Mouse (Mus musculus) gastrocnemius, postnatal 36 days (tissue): ENCODE measurements around the gene Smco3. TPM values are rescaled to one million over a fixed set of nuclear protein-coding genes. Genes with fewer than 3 reads are reported as not detected.
"Not testable (repeated sequence)": the region's sequence is repeated elsewhere in the genome, so short reads cannot be mapped to it uniquely, and the experiment has no call there.

ENCODE experiments used
- DNase-seq, 2 experiments: peaks; one replicate each; pipeline ENCODE4 v3.0.0; 2022
- intact Hi-C: fragments of 180-260 bp; cut with DNase I; formaldehyde crosslinking; loops from one replicate; pipeline ENCODE4 v1.15.1; 2025
- long read RNA-seq, 2 experiments: library from polyadenylated mRNA; stranded (forward); transcript quantifications; one replicate each; pipeline ENCODE4 v2.0.0; 2021
- total RNA-seq, 2 experiments: library from RNA; stranded (reverse); gene quantifications; 2 replicates each; pipeline ENCODE4 v1.2.3; 2021

Gene Smco3
- under 1 TPM; 0.15 to 0.69 TPM for total RNA-seq
- long read RNA-seq, experiment 1, partial matches to known transcripts = 1 of 1 reads
- long read RNA-seq, experiment 1, other reads (novel, unspliced or antisense) = 0 of 1 reads
- long read RNA-seq, experiment 2 = 0 reads

DNA sequence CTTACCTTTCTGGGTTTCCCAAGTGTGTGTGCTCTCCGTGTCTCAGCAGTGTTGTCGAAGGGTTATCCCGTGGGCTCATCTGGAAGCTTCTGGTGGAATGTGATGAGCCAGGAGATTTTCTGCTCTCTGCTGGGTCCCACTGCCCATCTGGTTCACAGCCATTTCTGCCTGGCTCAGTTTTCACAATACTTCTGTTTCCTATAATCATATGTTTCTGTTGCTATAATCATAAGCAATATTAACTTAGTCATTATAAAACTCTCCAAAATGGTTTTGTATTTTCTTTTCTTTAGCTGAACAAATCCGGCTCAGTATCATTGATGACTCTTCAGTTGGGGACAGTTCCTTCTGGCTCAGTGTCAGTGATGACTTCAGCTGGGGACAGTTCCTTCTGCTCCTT is at the start of gene Smco3:
TSS of gene Smco3 (minus strand) at position 101 of the 400 bp plus-strand sequence.
- DNase-seq = no peak
- intact Hi-C loops = loop anchor here (5.0 kb wide), 1 partner anchor 732 kb away; no protein-coding TSS in a partner anchor

DNA sequence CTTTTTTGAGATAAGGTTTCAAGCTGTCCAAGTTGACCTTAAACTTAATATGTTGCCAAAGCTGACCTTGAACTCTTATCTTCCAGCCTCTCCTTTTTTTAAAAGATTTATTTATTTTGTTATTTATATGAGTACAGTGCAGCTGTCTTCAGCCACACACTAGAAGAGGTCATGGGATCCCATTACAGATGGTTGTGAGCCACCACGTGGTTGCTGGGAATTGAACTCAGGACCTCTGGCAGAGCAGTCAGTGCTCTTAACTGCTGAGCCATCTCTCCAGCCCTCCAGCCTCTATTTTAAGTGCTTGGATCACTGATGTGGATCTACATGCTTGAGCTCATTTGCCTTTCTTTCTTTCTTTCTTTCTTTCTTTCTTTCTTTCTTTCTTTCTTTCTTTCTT is 49.5 kb upstream of the Smco3 start:
- intact Hi-C loops, DNase-seq: not testable (repeated sequence)

DNA sequence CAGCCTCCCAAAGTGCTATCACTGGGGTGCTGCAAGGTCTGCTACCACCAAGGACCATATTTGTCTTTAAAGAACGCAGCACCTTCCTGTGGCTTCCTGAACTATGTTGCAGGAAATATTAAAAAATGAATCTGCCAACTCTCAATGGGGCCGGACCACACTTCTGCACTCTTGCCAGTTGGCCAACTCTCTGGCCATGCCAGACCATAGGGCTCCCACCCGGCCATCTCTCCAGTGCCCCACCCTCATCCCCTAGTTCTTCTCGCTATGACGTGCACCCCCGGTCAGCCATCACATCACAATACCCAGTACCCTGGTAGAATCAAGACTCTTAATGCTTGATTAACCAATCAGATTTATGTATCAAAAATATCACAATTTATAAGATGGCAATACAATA is 48.7 kb upstream of the Smco3 start:
- intact Hi-C loops = no loop called here
- no peak for DNase-seq

DNA sequence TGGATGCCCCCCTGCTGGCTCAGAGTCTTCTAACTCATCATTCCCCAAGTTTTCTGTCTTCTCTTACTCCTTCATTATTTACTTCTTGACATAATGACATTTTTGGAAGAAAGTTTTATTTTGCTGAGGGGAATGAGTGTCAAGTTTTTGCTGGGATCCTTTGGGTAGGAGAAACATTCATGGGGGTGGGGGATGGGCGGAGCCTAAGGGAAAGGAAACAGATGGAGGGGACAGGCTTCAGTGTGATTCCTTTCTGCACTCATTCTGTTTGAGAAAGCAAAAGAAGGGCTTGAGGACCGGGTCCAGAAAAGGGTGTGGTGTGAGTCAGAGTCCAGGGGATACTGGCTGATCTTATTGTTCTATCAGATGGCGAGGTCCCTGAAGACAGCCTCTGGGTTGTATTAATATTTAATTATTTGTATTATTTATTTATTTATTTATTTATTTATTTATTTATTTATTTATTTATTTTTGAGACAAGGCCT is 48.2 kb upstream of the Smco3 start:
- no peak for DNase-seq
- intact Hi-C loops = no loop called here

DNA sequence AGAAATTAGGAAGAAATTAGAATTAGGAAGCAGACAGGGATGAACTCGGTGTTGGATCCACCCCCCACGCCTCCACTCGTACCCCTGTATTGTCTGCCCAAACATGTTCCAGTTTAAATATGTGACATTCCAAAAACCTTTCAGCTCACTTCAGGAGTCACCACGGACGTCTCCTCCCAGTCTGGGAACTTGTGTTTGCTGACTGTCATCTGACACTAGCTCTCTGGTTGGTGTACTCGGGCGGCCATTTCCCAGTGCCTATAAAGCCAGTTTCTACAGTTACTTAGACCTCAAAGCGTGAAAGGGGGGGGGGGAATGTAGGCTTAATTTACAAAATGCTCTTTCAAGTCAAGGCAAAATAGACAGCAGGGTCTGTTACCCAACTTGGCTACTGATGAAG is 46.4 kb upstream of the Smco3 start:
- no peak for DNase-seq
- intact Hi-C loops = no loop called here

DNA sequence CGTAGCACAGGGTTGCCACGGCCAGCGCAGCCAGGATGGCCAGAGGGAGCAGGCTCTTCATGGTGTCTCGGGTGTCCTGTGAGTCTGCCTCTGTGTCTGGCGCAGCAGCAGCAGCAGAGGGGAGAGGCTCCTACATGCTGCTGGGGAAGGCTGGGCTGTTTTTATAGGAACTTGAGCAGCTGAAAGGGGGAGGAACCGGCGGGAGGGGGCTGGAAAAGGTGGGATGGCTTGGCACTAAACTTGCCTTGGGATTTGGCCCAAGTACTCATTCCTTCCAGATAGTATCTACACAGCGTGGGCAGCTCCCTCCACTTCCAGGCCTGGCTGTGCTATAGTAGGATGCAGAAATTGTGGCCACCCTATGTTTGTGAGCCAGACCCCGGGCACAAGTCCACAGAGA is 40.4 kb upstream of the Smco3 start, which contains the start of gene Mgp:
TSS of gene Mgp (minus strand) at position 154 of the 400 bp plus-strand sequence.
- DNase-seq = peak; percentile 36 to 41
- intact Hi-C loops = loop anchor here (10.0 kb wide), 1 partner anchor 289 kb away; no protein-coding TSS in a partner anchor

DNA sequence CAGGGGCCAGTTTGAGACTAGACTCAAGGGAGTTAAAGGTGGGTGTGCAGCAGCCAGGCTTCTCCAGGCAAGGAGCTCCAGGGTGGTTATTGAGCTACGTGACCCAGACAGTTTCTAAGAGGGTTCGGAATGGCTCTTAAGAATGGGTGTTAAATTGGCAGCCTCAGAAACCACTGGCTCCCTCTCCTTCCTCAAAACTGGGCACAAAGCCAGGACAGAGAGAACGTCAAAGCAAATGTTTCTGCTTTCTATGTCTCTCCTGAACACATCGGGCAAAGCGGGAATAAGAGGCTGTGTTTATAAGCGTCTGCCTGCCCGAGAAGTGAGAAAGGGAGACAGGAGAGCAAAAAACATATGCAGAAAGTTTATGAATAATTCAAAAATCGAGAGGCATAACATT is 39.3 kb upstream of the Smco3 start:
- DNase-seq = no peak
- intact Hi-C loops = loop anchor here (10.0 kb wide), 1 partner anchor 290 kb away; no protein-coding TSS in a partner anchor

DNA sequence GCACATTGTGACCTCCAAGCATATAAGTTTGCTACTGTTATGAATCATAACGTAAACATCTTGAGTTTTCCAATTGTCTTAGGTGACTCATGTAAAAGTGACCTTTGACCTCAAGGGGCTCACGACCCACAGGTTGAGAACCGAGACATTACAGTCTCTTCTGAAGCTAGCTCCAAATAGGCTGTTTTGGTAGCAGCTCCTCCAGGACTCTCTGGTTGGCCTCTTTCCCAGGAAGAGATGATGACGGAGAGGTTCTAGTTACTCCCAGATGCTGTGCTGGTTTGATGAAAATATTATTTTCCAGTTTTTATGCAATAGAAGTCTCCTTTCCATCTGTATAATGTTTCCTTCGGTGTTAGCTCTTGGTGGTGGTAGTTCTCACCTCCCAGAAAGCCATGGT is 33.7 kb upstream of the Smco3 start:
- intact Hi-C loops = no loop called here
- no peak for DNase-seq

DNA sequence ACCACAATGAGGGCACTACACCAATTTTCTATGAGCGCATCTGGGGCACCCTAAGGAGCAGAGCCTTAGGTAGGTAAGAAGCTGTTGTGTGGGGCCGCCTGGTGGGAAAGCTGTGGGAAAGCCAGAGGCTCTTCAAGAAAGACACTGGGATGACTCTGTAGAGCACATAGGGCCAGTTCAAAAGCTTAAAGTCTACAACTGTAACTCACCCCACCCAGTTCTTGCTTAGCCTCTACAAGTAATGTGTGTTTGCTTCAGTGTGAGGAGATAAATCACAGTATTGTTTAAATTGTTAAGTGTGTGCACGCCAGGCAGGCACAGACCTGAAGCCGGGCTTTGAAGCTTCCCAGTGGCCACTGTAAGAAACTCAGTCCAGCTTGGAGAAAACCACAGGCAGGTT is 30.9 kb upstream of the Smco3 start:
- intact Hi-C loops = no loop called here
- no peak for DNase-seq

DNA sequence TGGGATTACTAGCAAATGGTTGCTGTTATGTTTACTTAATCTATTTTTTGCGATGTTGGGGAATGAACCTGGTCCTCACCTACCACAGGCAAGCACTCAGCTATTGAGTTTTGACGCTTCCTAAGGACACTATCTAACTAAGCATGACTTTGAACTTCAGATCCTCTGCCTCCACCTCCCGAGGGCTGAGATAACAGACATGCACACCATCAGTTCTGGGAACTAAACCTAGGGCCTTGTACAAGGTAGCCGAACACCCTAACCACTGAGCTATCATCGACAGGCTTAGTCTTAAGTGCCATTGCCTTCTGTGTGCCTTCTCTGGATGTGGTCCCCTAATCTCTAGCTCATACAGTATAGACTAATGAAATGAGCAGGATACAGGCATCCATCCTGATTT is 30.1 kb upstream of the Smco3 start:
- intact Hi-C loops = no loop called here
- DNase-seq = no peak

DNA sequence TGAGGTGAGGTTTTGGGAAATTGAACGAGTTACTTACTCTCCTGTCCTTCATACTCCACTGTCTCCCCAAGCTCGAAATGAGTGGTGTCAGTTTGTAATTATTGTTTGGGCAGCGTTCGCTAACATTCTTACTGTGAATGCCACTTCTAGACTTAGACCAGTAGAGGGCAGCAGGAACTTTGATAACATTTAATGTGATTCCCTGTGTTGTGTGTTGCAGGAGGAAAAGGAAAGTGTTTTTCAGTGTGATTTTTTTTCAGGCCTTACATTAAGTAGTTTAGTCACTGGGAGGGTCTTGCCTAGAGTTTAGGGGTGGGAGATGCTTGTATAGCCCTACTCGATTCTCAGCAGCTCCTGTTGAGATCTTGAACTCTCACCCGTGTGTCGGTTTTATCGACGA is 25.8 kb upstream of the Smco3 start:
- no peak for DNase-seq
- intact Hi-C loops = loop anchor here (2.0 to 5.0 kb wide), 3 partner anchors 60 to 121 kb away; no protein-coding TSS in a partner anchor

DNA sequence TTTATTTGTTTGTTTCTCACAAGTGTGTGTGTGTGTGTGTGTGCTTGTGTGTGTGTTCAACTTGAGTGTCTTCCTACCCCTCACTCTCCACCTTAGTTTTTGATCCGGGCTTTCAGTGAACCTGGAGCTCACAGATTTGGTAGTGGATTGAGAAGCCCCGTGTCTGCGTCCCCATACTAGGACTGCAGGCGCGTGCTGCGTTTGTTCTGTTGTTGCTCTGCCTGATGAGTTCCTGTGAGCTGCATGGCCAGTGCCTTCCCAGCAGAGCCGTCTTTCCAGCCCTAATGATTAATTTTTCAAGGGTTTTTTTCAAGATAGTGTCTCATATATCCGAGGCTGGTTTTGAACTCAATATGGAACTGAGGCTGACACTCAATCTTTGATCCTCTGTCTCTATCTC is 23.2 kb upstream of the Smco3 start:
- intact Hi-C loops = no loop called here
- DNase-seq = no peak

DNA sequence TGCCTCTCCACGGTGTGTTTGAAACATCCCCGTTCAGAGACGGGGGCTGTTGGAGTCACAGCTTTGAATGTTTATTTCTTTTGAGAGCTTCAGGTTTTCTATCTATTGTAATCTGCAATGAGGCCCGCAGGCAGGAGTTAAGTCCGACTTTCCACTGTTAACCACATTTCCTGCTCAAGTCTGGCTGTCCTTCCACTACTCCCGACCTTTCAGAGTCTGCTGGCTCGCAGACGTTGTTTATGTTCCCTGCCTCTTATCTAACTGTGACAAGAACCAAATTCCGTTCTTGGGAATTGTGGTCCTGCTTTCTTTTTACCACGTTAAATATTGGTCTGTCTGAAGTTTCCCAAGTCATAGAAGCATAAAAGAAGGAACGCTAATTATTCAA is 22.6 kb upstream of the Smco3 start:
- no peak for DNase-seq
- intact Hi-C loops = no loop called here

DNA sequence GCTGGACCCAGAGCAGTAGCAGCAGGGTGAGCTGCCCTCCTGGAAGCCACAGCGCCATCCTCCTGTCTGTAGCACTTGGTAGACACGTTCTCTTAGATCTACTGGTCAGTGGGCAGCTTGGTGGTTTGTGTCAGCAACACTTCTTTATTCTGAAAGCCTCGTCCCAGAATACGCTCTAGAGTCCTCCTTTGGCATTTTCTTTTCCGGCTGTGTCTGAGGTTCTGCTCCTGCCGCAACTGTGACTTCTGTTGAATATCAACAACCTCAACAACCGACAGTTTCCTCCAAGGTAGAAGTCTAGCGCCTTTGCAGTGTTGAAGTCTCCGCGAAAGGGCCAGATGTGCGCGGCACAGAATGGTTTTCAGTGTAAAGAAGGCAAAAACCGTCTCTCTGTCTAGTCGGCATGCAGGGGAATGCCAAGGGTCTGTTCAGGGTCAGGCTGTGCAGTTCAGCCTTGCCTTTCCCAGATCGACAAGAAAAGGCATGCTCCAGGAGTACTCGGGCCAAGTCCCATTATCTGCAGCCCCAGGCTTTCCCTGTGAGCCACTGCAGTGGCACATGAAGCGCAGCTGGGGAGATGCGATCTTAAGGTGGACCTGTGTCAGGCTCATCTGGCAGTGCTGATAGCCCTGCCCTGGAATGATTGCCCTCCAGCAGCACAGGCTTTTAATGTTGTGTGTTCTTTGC is 22.1 kb upstream of the Smco3 start, which contains the start of gene Art4:
TSS of gene Art4 (minus strand) at position 548 of the 687 bp plus-strand sequence.
- DNase-seq = no peak

DNA sequence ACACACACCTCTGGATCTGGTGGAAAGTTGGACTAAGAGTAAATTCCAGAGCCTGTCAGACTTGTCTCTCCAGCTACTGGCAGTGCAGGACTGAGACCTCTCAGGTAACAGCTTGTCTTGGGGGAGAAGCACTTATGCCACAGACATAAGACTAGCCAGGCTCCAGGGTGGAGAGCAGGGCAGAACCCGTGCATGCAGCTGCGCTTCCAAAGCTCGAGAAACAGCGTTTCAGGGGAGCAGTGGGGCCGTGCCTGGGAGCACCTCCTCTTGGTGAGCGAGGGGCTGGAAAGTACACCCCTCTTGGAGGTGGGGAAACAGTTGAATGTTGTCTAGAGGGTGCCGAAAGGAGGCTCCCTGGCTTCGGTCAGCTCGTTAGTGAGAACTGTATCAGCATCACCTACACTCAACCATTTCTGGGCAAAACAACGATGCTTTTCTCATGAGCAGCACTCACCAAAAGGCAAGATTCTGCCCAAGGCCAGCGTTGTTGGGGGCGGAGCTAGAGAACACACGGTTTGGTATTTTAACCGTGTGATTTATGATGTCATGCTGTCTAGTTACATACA is 20.9 kb upstream of the Smco3 start:
- intact Hi-C loops = no loop called here

More for the DNA sequence above, 22.1 kb upstream of the Smco3 start, which contains the start of gene Art4:
- intact Hi-C loops = no loop called here

DNA sequence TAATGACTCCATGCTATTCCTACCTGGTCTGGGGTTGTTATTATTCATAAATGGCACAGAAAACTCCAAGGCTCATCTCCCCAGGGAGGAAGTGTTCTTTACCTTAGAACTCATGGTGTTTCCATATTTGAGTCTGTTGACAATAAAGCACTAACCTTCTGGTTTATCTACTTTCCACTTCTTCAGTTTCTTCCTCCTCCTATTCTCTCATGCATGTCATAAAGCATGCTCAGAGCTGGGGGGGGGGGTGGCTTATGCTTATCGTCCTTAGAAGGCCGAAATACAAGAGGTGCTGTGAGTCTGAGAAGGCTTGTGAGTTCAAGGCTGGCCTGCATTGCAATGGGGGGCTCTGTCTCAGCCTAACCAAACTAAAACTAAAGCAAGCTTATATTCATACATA is 19.9 kb upstream of the Smco3 start:
- no peak for DNase-seq
- intact Hi-C loops = no loop called here

More for the DNA sequence above, 20.9 kb upstream of the Smco3 start:
- no peak for DNase-seq

DNA sequence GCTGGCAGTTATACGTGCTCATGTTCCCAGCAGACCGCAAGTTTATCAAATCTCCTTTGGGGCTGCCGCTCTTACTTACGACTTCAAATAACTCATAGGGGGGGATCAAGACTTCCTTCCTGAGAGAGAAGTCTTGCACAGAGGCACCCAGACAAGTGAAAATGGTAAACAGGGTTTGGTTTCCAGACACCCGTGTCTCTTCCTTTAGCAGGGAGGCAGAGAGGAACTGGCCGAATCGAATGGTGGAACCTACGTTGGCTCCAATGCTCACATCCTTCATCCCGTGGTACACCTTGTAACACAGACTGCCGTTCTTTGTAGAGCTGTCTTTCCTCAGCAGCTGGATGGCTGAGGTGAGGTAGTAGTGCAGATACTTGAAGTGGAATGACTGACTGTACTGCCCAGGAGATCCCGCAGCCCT is 19.1 kb upstream of the Smco3 start:
- intact Hi-C loops = no loop called here
- DNase-seq = no peak

DNA sequence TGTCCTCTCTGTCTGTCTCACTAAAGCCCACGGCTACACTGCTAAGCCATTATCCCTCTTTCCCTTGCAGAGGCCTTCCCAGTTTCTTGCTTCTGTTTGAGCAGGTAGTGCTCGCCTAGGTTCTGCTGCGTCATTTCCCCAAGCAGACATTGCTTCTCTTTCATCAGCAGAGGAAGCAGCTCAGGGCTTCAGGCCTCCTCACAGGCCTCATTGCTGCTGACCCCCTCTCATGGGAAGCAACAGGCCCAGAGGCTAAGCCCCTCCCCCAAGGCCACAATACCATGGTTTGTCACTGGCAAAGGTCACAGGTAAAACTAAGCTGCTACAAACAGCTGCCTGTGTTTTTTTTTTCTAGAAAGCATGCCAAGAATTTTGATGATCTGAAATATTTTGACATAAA is 17.5 kb upstream of the Smco3 start:
- intact Hi-C loops = no loop called here
- DNase-seq = no peak

DNA sequence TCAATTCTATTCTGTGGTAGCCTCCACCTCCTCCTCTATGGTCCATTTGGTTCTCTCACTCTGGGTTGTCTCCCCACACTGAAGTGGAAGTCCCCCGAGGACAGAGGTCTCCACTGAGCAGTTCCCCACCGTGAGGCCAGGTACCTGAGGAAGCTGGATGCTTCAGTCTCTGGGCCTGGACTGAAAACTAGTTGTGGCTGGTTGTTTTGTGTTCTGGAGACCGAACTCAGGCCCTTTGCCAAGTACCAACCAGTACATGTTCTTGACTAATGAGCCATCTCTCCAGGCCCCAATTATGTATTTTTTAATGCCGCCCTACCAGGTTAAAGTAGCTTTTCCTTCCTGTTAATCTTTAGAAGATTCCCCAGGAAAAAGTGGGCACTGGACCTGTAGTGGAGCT is 17.1 kb upstream of the Smco3 start:
- no peak for DNase-seq
- intact Hi-C loops = no loop called here

DNA sequence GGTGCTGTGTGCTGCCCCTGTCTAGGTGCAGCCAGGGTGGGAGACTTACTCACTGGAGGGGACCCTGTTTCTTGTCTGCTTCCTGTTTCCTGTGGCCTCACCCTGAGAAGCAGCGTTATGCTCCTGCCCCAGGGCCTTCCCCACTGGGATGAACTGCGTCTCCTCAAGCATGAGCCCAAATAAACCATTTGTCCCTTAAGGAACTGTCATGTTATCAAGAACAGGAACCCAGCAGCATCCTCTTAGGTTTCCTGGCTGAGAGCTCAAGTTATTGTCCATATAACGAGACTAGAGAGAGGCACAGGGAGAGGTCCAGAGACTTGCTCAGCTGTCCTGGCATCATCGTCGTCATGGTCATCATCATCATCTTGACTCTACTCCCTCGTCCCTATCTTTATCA is 15.0 kb upstream of the Smco3 start:
- DNase-seq = no peak
- intact Hi-C loops = no loop called here

DNA sequence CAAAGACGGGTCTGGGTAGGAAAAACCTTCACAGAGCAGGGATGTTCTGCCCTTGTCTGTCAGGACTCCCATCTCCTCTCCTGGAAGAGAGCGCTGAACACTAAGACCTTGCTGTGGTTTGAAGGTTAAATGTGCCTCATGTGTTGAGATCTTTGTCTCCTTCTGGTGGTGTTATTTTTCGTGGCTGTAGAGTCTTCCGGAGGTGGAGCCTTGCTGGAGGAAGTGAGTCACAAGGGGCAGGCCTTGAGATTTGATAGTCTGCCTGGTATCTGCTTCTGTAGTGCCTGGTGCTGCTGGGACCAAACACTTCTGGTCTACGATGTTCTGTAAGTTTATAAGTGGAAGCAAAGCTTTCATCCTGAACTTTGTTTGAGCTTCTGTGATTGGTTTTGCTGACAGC is 13.7 kb upstream of the Smco3 start:
- no peak for DNase-seq
- intact Hi-C loops = no loop called here

DNA sequence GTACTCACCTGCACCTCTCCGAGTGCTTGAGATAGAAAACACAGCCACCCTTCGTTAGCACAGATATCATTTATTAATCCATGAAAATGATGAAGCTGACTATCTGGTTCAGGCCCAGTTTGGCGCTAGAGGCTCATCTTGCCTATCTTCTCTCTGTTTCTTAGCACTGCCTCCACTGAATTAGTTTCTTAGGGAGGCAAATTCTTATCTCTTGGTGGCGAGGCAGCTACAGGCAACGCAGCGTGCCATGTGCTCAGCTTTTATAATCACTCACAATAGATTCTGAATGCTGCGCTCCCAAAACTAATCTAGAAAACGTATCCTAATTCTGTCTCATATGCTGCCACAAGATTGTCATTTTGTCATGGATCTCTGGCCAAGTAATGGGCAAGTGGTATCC is 13.1 kb upstream of the Smco3 start:
- intact Hi-C loops = no loop called here
- DNase-seq = no peak
